Mouse (Mus musculus) right cerebral cortex, postnatal 25 days (tissue): ENCODE results near the gene Slc38a3.

Experiments used
- DNase-seq: peaks from one replicate; pipeline ENCODE4 v3.0.0; 2022

Gene Slc38a3

GRCm38 (mm10) chr9:107665308-107665707 is 4.0 kb downstream of the Slc38a3 start:
- no peak for DNase-seq

- no peak for DNase-seq
These were observed 5.8 kb downstream of the Slc38a3 start for GRCm38 (mm10) chr9:107663525-107663924.

GRCm38 (mm10) chr9:107662342-107662741 is 7.0 kb downstream of the Slc38a3 start:
- no peak for DNase-seq

- DNase-seq = no peak
These were observed 8.6 kb downstream of the Slc38a3 start for GRCm38 (mm10) chr9:107660777-107661176.

GRCm38 (mm10) chr9:107659961-107660360 is 9.4 kb downstream of the Slc38a3 start:
- DNase-seq = no peak

GRCm38 (mm10) chr9:107659551-107659950 is 9.8 kb downstream of the Slc38a3 start:
- DNase-seq = peak; percentile 73

GRCm38 (mm10) chr9:107658096-107658495 is 11.2 kb downstream of the Slc38a3 start:
- no peak for DNase-seq

- no peak for DNase-seq
These were observed 12.2 kb downstream of the Slc38a3 start for GRCm38 (mm10) chr9:107657144-107657543.

- no peak for DNase-seq
These were observed 14.7 kb downstream of the Slc38a3 start for GRCm38 (mm10) chr9:107654585-107654984.

GRCm38 (mm10) chr9:107653474-107653873 is 15.9 kb downstream of the Slc38a3 start:
- DNase-seq = no peak

GRCm38 (mm10) chr9:107650708-107651481 is 18.4 kb downstream of the Slc38a3 start:
- DNase-seq = no peak

- DNase-seq = no peak
These were observed 19.1 kb downstream of the Slc38a3 start for GRCm38 (mm10) chr9:107650225-107650624.

GRCm38 (mm10) chr9:107648767-107649166 is 20.6 kb downstream of the Slc38a3 start:
- DNase-seq = no peak

- no peak for DNase-seq
These were observed 22.4 kb downstream of the Slc38a3 start for GRCm38 (mm10) chr9:107646975-107647374.

- DNase-seq = peak; percentile 73
These were observed 23.8 kb downstream of the Slc38a3 start for GRCm38 (mm10) chr9:107645577-107645976.

GRCm38 (mm10) chr9:107645153-107645510 is 24.2 kb downstream of the Slc38a3 start:
- no peak for DNase-seq

- peak; percentile 88 for DNase-seq
These were observed 24.7 kb downstream of the Slc38a3 start for GRCm38 (mm10) chr9:107644495-107645152.

- no peak for DNase-seq
These were observed 25.7 kb downstream of the Slc38a3 start for GRCm38 (mm10) chr9:107643544-107644214.

GRCm38 (mm10) chr9:107641666-107642065 is 27.7 kb downstream of the Slc38a3 start:
- DNase-seq = no peak

- DNase-seq = no peak
These were observed 29.0 kb downstream of the Slc38a3 start for GRCm38 (mm10) chr9:107640257-107640772.

GRCm38 (mm10) chr9:107637070-107637469 is 32.3 kb downstream of the Slc38a3 start:
- no peak for DNase-seq

- peak; percentile 95 for DNase-seq
These were observed 33.9 kb downstream of the Slc38a3 start, which contains the start of gene Gnai2 for GRCm38 (mm10) chr9:107635279-107636028. Gene Gnai2, minus strand, starts transcription at chr9:107635367.
